Mouse (Mus musculus): ENCODE measurements around the gene Armc8. TPM values are rescaled to one million over a fixed set of nuclear protein-coding genes. Genes with fewer than 3 reads are reported as not detected.

The Armc8 gene
- total and polyA plus RNA-seq, 2 experiments: 3.8 to 12.1 TPM

DNA sequence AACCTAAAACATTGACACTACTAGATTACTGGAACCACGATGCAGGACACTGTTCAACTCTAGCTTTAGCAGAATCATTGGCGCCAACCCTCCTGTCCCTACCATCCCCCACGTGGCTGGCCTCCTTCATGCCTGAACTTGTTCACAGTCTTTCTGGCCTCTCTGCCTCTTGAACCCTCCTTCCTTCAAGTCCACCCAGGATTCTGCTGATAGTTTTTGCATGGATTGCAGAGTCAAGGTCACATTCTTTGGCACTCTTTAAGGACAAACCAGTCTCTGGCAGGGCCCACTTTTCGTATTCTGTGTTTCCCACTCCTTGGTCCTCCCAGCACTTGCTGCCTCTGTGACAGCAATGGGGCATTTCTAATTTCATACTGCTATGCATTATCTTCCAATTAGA is 85.5 kb downstream of the Armc8 start:
- no peaks in the 10 kb centered on the region for H3K27me3 ChIP-seq (ENCODE audit: control insufficient read depth, insufficient read depth, low read length)
- no peak overlapping the region for H3K4me3 ChIP-seq (ENCODE audit: insufficient read depth, low read depth, low read length)
- H3K9ac ChIP-seq (ENCODE audit: low read depth, low read length): no peak overlapping the region
- DNase-seq (ENCODE audit: extremely low read depth, low read depth, low spot score): no peak
- H3K27ac ChIP-seq (replicated peaks; ENCODE audit: insufficient read depth, low read depth, low read length): no peak overlapping the region
- peaks cover 16% of the 10 kb centered on the region for H3K36me3 ChIP-seq (ENCODE audit: control insufficient read depth, insufficient read depth, low read length)
- no peaks in the 10 kb centered on the region for H3K79me2 ChIP-seq (ENCODE audit: control insufficient read depth, insufficient read depth, low read length)
- no peak for TF ChIP-seq CTCF (IDR thresholded peaks at IDR 0.05; ENCODE audit: low read depth, low read length)
- no peak for TF ChIP-seq POLR2A (IDR thresholded peaks at IDR 0.05; ENCODE audit: extremely low read depth, insufficient read depth, low read length)
- 85% methylated on average over 4 of the region's 4 CpGs for WGBS
- peaks cover 2% of the 10 kb centered on the region; the same call in 1 of the 2 replicates for H3K4me1 ChIP-seq (ENCODE audit: control insufficient read depth, insufficient read depth, low read length)

DNA sequence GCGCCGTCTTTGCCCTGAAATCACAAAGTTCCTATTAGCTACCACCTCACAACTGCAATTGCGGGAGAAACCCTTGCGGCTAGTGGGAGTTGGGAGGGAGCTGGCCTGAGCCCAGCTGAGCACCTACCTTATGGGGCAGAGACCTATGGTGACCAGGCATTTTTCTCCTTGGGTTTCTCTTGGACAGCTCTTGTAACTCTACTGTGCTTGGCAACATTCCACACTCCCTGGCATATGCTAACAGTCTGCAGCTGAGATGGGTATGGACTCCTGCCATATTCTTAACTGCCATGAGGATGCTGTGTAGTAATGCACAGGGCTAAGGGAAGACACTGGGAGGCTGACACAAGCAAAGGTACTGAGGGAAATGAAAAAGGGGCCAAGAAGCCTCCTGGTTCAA is 87.9 kb downstream of the Armc8 start:
- Histone ChIP-seq H3K36me3 (ENCODE audit: control insufficient read depth, insufficient read depth, low read length) (peaks cover 6% of the 10 kb centered on the region), H3K9ac (ENCODE audit: low read depth, low read length) (no peak overlapping the region), H3K4me3 (ENCODE audit: insufficient read depth, low read depth, low read length) (no peak overlapping the region), H3K4me1 (ENCODE audit: control insufficient read depth, insufficient read depth, low read length) (peaks cover 2% of the 10 kb centered on the region; the same call in 1 of the 2 replicates), H3K27me3 (ENCODE audit: control insufficient read depth, insufficient read depth, low read length) (no peaks in the 10 kb centered on the region), H3K79me2 (ENCODE audit: control insufficient read depth, insufficient read depth, low read length) (no peaks in the 10 kb centered on the region), H3K27ac (replicated peaks; ENCODE audit: insufficient read depth, low read depth, low read length) (no peak overlapping the region)
- TF ChIP-seq CTCF (IDR thresholded peaks at IDR 0.05; ENCODE audit: low read depth, low read length) (no peak), POLR2A (IDR thresholded peaks at IDR 0.05; ENCODE audit: extremely low read depth, insufficient read depth, low read length) (no peak)
- DNase-seq (ENCODE audit: extremely low read depth, low read depth, low spot score): no peak
- 98% methylated on average over 4 of the region's 4 CpGs for WGBS

DNA sequence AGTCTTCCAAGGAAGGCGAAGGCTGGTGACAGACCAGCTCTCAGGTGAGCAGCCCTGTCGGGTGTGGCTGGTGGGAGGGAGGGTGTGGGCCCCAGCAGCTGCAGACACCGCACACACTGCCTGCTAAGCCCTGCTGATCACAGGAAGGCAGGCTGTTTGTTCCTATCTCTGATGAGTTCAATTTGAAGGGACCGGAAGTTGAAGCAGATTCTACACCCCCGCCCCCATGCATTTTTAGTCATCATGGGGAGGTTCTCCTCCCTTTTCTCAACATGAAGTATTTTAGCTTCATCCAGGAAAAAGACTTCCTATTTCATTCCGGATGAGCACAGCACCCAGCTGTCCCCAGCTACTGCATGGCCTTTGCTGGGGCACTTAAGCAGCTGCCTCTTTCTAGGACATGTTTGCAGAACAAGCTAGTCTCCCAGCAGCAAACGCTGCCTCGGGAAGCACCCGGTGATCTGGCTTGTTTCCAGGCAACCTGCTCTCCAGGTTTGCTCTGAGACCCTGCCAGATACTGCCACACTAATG is 89.5 kb downstream of the Armc8 start:
- no peak for DNase-seq (ENCODE audit: extremely low read depth, low read depth, low spot score)
- Histone ChIP-seq H3K27me3 (ENCODE audit: control insufficient read depth, insufficient read depth, low read length) (no peaks in the 10 kb centered on the region), H3K79me2 (ENCODE audit: control insufficient read depth, insufficient read depth, low read length) (no peaks in the 10 kb centered on the region), H3K9ac (ENCODE audit: low read depth, low read length) (no peak overlapping the region), H3K4me3 (ENCODE audit: insufficient read depth, low read depth, low read length) (no peak overlapping the region), H3K36me3 (ENCODE audit: control insufficient read depth, insufficient read depth, low read length) (peaks cover 3% of the 10 kb centered on the region), H3K27ac (replicated peaks; ENCODE audit: insufficient read depth, low read depth, low read length) (no peak overlapping the region), H3K4me1 (ENCODE audit: control insufficient read depth, insufficient read depth, low read length) (peaks cover 1% of the 10 kb centered on the region; the same call in 1 of the 2 replicates)
- 44% methylated on average over 9 of the region's 9 CpGs for WGBS
- TF ChIP-seq POLR2A (IDR thresholded peaks at IDR 0.05; ENCODE audit: extremely low read depth, insufficient read depth, low read length): no peak

DNA sequence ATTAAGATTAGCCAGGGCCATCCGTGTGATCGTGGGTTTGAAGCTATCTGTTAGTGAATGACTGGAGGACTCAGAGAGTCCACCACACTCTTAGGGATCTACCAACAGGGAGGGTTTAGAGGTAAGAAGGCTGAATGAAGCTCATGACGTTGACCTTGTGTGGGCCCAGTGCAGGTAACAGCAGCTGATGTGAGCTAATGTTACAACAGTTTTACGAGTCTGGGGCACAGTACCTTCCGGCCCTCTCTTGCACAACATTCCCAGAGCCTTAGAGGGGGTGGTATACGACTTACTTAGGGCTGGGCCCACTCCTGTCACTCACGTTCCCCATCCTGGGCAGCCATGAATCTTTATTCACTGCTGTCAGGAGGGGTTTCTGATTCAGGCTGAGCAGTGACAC is 97.4 kb downstream of the Armc8 start:
- Histone ChIP-seq H3K27ac (replicated peaks; ENCODE audit: insufficient read depth, low read depth, low read length) (no peak overlapping the region), H3K4me1 (ENCODE audit: control insufficient read depth, insufficient read depth, low read length) (0 out of 2 replicates have a peak, but pooled peaks cover 2% of the 10 kb centered on the region), H3K4me3 (ENCODE audit: insufficient read depth, low read depth, low read length) (no peak overlapping the region), H3K36me3 (ENCODE audit: control insufficient read depth, insufficient read depth, low read length) (no peaks in the 10 kb centered on the region), H3K9ac (ENCODE audit: low read depth, low read length) (no peak overlapping the region), H3K27me3 (ENCODE audit: control insufficient read depth, insufficient read depth, low read length) (no peaks in the 10 kb centered on the region), H3K79me2 (ENCODE audit: control insufficient read depth, insufficient read depth, low read length) (no peaks in the 10 kb centered on the region)
- 72% methylated on average over 7 of the region's 7 CpGs for WGBS
- no peak for TF ChIP-seq POLR2A (IDR thresholded peaks at IDR 0.05; ENCODE audit: extremely low read depth, insufficient read depth, low read length)
- TF ChIP-seq CTCF (IDR thresholded peaks at IDR 0.05; ENCODE audit: low read depth, low read length): no peak
- DNase-seq (ENCODE audit: extremely low read depth, low read depth, low spot score): no peak

DNA sequence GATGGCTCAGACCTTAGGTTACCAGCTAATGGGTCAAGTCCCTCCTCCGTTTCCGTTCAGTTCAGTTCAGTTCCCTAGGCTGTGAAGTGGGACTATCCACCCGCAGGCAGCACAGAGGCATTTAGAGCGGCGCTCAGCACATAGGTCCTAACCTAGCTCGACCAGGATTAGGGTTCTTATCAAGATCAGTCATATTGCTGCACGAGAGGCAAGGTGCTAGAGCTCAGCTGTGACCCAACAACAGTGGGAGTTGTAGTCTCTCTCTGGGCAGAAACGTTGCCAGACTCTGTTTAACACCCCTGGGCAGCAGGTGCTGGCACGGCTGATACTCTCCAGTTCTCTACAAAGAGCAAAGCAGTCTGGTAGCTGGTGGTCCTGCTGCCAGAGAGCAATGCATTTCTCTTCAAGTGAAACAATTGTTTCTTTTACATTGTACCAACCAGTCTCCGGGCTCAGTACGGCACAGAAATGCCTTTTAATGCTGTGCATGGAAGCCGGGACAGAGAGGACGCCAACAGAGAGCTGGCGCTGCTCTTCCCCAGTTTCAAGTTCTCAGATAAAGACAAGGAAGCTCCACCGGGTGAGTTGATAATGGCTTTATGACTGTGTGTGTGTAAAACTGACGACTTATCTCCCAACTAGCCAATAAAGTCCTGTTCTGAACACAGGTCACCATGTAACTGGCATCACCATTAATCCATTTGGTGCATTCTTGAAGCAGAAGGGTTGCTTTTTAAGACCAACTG is 98.2 kb downstream of the Armc8 start:
- TF ChIP-seq CTCF (IDR thresholded peaks at IDR 0.05; ENCODE audit: low read depth, low read length): no peak
- no peak for TF ChIP-seq POLR2A (IDR thresholded peaks at IDR 0.05; ENCODE audit: extremely low read depth, insufficient read depth, low read length)
- no peak overlapping the region for H3K27ac ChIP-seq (replicated peaks; ENCODE audit: insufficient read depth, low read depth, low read length)
- no peaks in the 10 kb centered on the region for H3K27me3 ChIP-seq (ENCODE audit: control insufficient read depth, insufficient read depth, low read length)
- no peak overlapping the region for H3K9ac ChIP-seq (ENCODE audit: low read depth, low read length)
- no peak overlapping the region for H3K4me3 ChIP-seq (ENCODE audit: insufficient read depth, low read depth, low read length)
- no peak for DNase-seq (ENCODE audit: extremely low read depth, low read depth, low spot score)
- 76% methylated on average over 16 of the region's 16 CpGs for WGBS
- no peaks in the 10 kb centered on the region for H3K79me2 ChIP-seq (ENCODE audit: control insufficient read depth, insufficient read depth, low read length)
- 0 out of 2 replicates have a peak, but pooled peaks cover 2% of the 10 kb centered on the region for H3K4me1 ChIP-seq (ENCODE audit: control insufficient read depth, insufficient read depth, low read length)
- H3K36me3 ChIP-seq (ENCODE audit: control insufficient read depth, insufficient read depth, low read length): no peaks in the 10 kb centered on the region

DNA sequence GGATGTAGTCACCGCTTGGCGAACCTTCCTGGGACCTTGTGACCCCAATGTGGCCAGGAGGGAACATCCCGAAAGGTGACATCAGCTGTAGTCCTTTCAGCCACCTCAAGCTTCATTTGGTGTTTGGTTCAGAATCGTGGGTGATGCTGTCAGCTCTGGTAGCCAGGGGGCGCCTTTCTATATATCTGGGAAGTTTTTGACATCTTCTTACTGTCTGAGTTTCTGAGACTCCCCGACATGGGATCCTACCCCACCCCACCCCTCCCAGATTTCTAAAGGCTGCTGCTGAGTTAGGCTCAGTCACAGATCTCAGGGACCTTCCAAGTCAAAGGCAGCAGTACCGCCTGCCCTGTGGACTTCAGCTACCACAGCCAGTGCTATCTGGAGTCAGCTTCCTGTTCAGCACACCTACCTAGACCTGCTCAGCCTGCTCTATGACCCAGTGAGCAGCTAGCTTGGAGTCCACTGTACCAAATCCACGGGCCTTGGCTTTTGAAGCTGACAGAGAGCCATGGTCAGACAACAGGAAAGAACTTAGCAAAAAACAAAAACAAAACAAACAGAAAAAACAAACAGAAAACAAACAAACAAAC is 98.9 kb downstream of the Armc8 start:
- WGBS: 48% methylated on average over 8 of the region's 8 CpGs
- no peak overlapping the region for H3K9ac ChIP-seq (ENCODE audit: low read depth, low read length)

More for the DNA sequence above, 98.9 kb downstream of the Armc8 start:
- no peaks in the 10 kb centered on the region for H3K36me3 ChIP-seq (ENCODE audit: control insufficient read depth, insufficient read depth, low read length)
- peak; percentile 63 for DNase-seq (ENCODE audit: extremely low read depth, low read depth, low spot score)
- no peaks in the 10 kb centered on the region for H3K27me3 ChIP-seq (ENCODE audit: control insufficient read depth, insufficient read depth, low read length)
- H3K4me1 ChIP-seq (ENCODE audit: control insufficient read depth, insufficient read depth, low read length): 0 out of 2 replicates have a peak, but pooled peaks cover 2% of the 10 kb centered on the region
- H3K79me2 ChIP-seq (ENCODE audit: control insufficient read depth, insufficient read depth, low read length): no peaks in the 10 kb centered on the region
- no peak overlapping the region for H3K4me3 ChIP-seq (ENCODE audit: insufficient read depth, low read depth, low read length)
- TF ChIP-seq CTCF (IDR thresholded peaks at IDR 0.05; ENCODE audit: low read depth, low read length) (peak; percentile 43), POLR2A (IDR thresholded peaks at IDR 0.05; ENCODE audit: extremely low read depth, insufficient read depth, low read length) (no peak)
- no peak overlapping the region for H3K27ac ChIP-seq (replicated peaks; ENCODE audit: insufficient read depth, low read depth, low read length)

Data from liver, adult 2 months (tissue).